10 mouse cellular contexts compared by ENCODE assay signal in genomic region chr3:100547162-100547912, GRCm38 (mm10). TPM values are rescaled to one million over a fixed set of nuclear protein-coding genes. Genes with fewer than 3 reads are reported as not detected.
A peak's percentile ranks its signal among the peaks of the same experiment; 100 is the strongest.
DNase-seq lines count a peak whose midpoint lies in the region; ATAC-seq lines count a peak whose summit lies in the region.
"Had no signal": no experiment of that assay in that cellular context is flagged by ENCODE, and none has a peak within 500 bp of the region (broad histone marks: within the 10 kb centered on the region; RNA-seq: fewer than 3 reads in every experiment).

No protein-coding gene starts in this region.

- no peaks in the 10 kb centered on the region for H3K36me3 ChIP-seq in heart, embryonic 13.5 days
- H3K36me3 ChIP-seq in intestine, embryonic 16.5 days (ENCODE audit: control insufficient read depth, insufficient read depth, low read length): no peaks in the 10 kb centered on the region

- no peak overlapping the region for H3K9ac ChIP-seq in heart, embryonic 13.5 days
- H3K9ac ChIP-seq in intestine, embryonic 16.5 days (ENCODE audit: low read depth, low read length): no peak overlapping the region

- H3K9me3 ChIP-seq in heart, embryonic 13.5 days: no peaks in the 10 kb centered on the region
- H3K9me3 ChIP-seq in intestine, embryonic 16.5 days (ENCODE audit: control insufficient read depth, low read length): no peaks in the 10 kb centered on the region

- no peaks in the 10 kb centered on the region for H3K27me3 ChIP-seq in heart, embryonic 13.5 days (replicated peaks)
- H3K27me3 ChIP-seq in intestine, embryonic 16.5 days (replicated peaks; ENCODE audit: control insufficient read depth, insufficient read depth, low read length): no peaks in the 10 kb centered on the region

- no peak for DNase-seq in heart, postnatal 4 days
- peak; percentile 70 for DNase-seq in c-Kit-negative CD71-positive TER-119-positive erythroid progenitor cells, embryonic 14.5 days (ENCODE audit: low read depth, low spot score)
- DNase-seq in urinary bladder, postnatal 25 days (ENCODE audit: low spot score): no peak
- DNase-seq in cerebellum, adult 9-10 months: no peak
- DNase-seq in right cerebral cortex, postnatal 14 days: no peak
- DNase-seq: kidney, postnatal 10 days had no signal

- H3K27ac ChIP-seq in heart, embryonic 13.5 days (replicated peaks): no peak overlapping the region
- H3K27ac ChIP-seq in intestine, embryonic 16.5 days (ENCODE audit: low read length): no peak overlapping the region
- H3K27ac ChIP-seq: hindbrain, postnatal 0 days had no signal

- peaks cover 7% of the 10 kb centered on the region for H3K4me1 ChIP-seq in heart, embryonic 13.5 days
- H3K4me1 ChIP-seq in intestine, embryonic 16.5 days (ENCODE audit: control insufficient read depth, insufficient read depth, low read length): no peaks in the 10 kb centered on the region

- no peak overlapping the region for H3K4me2 ChIP-seq in heart, embryonic 13.5 days
- no peak overlapping the region for H3K4me2 ChIP-seq in intestine, embryonic 16.5 days (ENCODE audit: low read depth, low read length)

- 50% methylated on average over 10 of the region's 10 CpGs for WGBS in heart, embryonic 13.5 days
- WGBS in intestine, embryonic 16.5 days: 73% methylated on average over 10 of the region's 10 CpGs

- no peak overlapping the region for H3K4me3 ChIP-seq in heart, embryonic 13.5 days
- no peak overlapping the region for H3K4me3 ChIP-seq in intestine, embryonic 16.5 days (ENCODE audit: low read length)

- ATAC-seq in heart, embryonic 13.5 days (ENCODE audit: extremely low read depth, insufficient number of reproducible peaks, low FRiP score, low TSS enrichment): 0 out of 2 replicates have a peak, but pooled peaks have one; percentile 35
- peak; percentile 71 for ATAC-seq in intestine, embryonic 16.5 days
- peak; percentile 96 for ATAC-seq in megakaryocyte-erythroid progenitor cell, adult 5-6 weeks (replicated peaks; ENCODE audit: low FRiP score, low TSS enrichment, poor library complexity, severe bottlenecking)
- ATAC-seq: hindbrain, postnatal 0 days had no signal

RNA-seq across cellular contexts. Expression of gene Tent5c, which starts 58.2 kb away (rescaled TPM):
- 17.4 and 31.3 TPM in 2 replicates for polyA plus RNA-seq in heart, embryonic 13.5 days (2015; fragmentation: Nextera tagmentation; extraction: Ambion mirVana)
- 10 to 100 TPM; 17.9 to 51.7 TPM for total RNA-seq in heart, postnatal 4 days (2021)
- polyA plus RNA-seq in intestine, embryonic 16.5 days (2015; fragmentation: Nextera tagmentation; extraction: Ambion mirVana): 8.9 and 9.9 TPM in 2 replicates
- 6.6 and 7.5 TPM in 2 replicates for total RNA-seq in megakaryocyte-erythroid progenitor cell, adult 5-6 weeks (2014; fragmentation: Nextera tagmentation)
- total RNA-seq in megakaryocyte-erythroid progenitor cell, adult 5-6 weeks (2017): 3.0 and 13.1 TPM in 2 replicates

Comparison
In these comparisons a context has a peak if more than half of its experiments do, and no peak if none do; other contexts are left out.
1. ATAC-seq: peak in every context shown above with its lines; median percentile 96 in megakaryocyte-erythroid progenitor cell, adult 5-6 weeks; 71 in intestine, embryonic 16.5 days; 35 in heart, embryonic 13.5 days.